Mouse (Mus musculus) spleen, postnatal 10 days (tissue): ENCODE measurements at regions not wholly inside any gene's neighbourhood (a gene's known extent, or its start where the extent isn't known, plus 50 kb on each side); places are given as distances from the start of the nearest gene placed in this dataset.

ENCODE experiments used
- DNase-seq, 2 experiments: peaks; one replicate each; pipeline ENCODE4 v3.0.0; 2021 to 2022; ENCODE audit warnings: low spot score in 2 of 2

DNA sequence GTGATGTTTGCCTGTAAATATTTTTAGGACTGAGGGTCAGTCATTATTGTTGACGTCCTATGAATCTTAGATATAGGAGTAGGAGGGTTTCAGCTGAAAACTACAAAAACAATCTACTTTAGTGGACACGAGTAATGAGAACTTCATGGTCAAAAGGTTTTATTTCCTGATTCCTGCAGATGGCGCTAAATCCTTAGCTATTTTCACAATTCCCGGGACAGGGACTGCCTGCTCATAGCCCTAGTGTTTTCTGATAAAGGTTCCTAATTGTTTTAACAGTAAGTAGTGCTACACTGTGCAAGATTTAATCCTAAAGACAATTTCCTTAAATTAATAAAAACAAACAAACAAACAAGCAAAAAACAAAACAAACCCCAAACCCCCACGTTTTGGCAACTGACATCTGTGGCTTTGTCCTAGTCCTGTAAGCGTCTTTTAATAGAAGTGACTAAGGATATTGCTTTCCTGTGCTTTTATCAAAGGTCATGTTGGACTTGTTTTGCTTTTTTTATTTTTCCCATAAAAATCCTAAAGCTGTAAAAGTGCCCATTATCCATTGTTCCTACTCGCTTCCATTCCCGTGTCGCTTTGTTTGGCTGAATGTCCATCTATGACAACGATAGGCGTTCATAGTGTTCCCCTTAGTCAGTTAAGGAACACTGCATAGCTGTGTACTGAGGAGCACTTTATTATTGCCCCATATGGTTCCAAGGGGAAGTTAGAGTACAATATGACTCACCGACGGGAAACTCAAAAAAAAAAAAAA is 53.5 kb upstream of the Akr1e1 start:
- DNase-seq: no peak
